21 mouse cellular contexts compared by ENCODE assay signal in genomic region chr2:48407876-48408275, GRCm38 (mm10).
A peak's percentile ranks its signal among the peaks of the same experiment; 100 is the strongest.
DNase-seq lines count a peak whose midpoint lies in the region; TF ChIP-seq lines count a peak whose summit lies in the region.
"Had no signal": no experiment of that assay in that cellular context is flagged by ENCODE, and none has a peak within 500 bp of the region (broad histone marks: within the 10 kb centered on the region; RNA-seq: fewer than 3 reads in every experiment).

No protein-coding gene starts in this region.

- intact Hi-C loops in gastrocnemius, adult 2 months (cut with DNase I) = loop anchor here (5.0 to 10.0 kb wide), 2 partner anchors 271 to 407 kb away; partner anchors contain the start of gene Acvr2a

- H3K27ac ChIP-seq in gastrocnemius, adult 2 months = peak overlapping the region; percentile 38
- H3K27ac ChIP-seq: embryonic facial prominence, embryonic 15.5 days; heart, embryonic 15.5 days; hindbrain, embryonic 12.5 days; limb, embryonic 13.5 days; liver, embryonic 13.5 days; macrophage; midbrain, embryonic 10.5 days had no signal

- no peak for TF ChIP-seq CTCF in gastrocnemius, adult 2 months (IDR thresholded peaks at IDR 0.05)

- peak; percentile 87 for DNase-seq in heart, adult 11 months
- no peak for DNase-seq in heart, adult 9 months (ENCODE audit: low spot score in 2 of 2)
- peak; percentile 19 for DNase-seq in retina, postnatal 1 day
- DNase-seq in retina, embryonic 14.5 days (ENCODE audit: low spot score) = no peak
- peak; percentile 67 for DNase-seq in gastrocnemius, adult 2 months
- no peak for DNase-seq in embryo, embryonic 9.5 days (ENCODE audit: extremely low spot score)
- DNase-seq in layer of hippocampus, adult 11-12 months (ENCODE audit: low spot score) = no peak
- no peak for DNase-seq in kidney, adult 8-10 months
- DNase-seq: B cell, adult 2 months; embryo, embryonic 11 days; kidney, adult 18-20 months; kidney, postnatal 14 days; liver, embryonic 13.5 days; lung, embryonic 14.5 days; thymus, postnatal 25 days had no signal

- no peak overlapping the region for H3K4me3 ChIP-seq in gastrocnemius, adult 2 months
- H3K4me3 ChIP-seq: embryonic facial prominence, embryonic 15.5 days; heart, embryonic 15.5 days; hindbrain, embryonic 12.5 days; limb, embryonic 13.5 days; liver, embryonic 13.5 days; midbrain, embryonic 10.5 days had no signal

Comparison
In these comparisons a context has a peak if more than half of its experiments do, and no peak if none do; other contexts are left out.
1. DNase-seq: peak in heart, adult 11 months (single experiment), retina, postnatal 1 day (single experiment) and gastrocnemius, adult 2 months (single experiment); none in heart, adult 9 months (0 of 2), retina, embryonic 14.5 days (single experiment), embryo, embryonic 9.5 days (single experiment), layer of hippocampus, adult 11-12 months (single experiment) and kidney, adult 8-10 months (0 of 2).